Mouse (Mus musculus): ENCODE measurements at regions not wholly inside any gene's neighbourhood (a gene's known extent, or its start where the extent isn't known, plus 50 kb on each side); places are given as distances from the start of the nearest gene placed in this dataset.

DNA sequence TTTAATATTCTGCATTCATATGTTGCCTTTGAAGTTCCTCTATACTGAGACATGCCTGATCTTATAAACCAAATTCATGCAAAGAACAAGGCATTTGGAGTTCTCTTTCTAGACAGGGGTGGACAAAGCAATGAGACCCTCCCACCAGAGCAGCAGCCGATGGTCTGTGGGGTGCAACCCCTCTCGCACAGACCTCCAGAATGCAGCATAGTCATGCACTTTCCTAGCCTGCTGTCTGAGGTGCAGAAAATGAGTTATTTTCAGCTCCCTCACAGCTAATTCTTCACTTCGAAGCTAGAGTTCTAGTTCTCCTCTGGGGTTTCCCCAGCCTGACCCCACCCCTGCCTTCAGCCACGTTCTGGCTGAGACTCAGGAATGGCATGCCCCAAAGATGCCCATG is 288.6 kb upstream of the Pitx2 start:
- Histone ChIP-seq H3K4me2 (ENCODE audit: insufficient read depth, low read depth, poor library complexity, severe bottlenecking) (no peak overlapping the region), H3K36me3 (replicated peaks in 1 of 2; ENCODE audit: control insufficient read depth in 1 of 2, insufficient read depth in 1 of 2, low read length in 1 of 2) (no peaks in the 10 kb centered on the region), H3K27me3 (replicated peaks) (no peaks in the 10 kb centered on the region), H3K9me3 (replicated peaks; ENCODE audit: low read length) (peaks cover 35% of the 10 kb centered on the region), H3K4me3 (replicated peaks in 1 of 3; ENCODE audit: low read depth in 2 of 3, low read length in 2 of 3, poor library complexity in 1 of 3) (no peak overlapping the region), H3K79me2 (replicated peaks; ENCODE audit: control insufficient read depth, extremely low read depth, insufficient read depth, poor library complexity, severe bottlenecking) (no peaks in the 10 kb centered on the region), H3K27ac (ENCODE audit: insufficient read depth, low read depth) (no peak overlapping the region; the same call in 1 of the 2 replicates), H3K9ac (ENCODE audit: insufficient read depth, low read depth) (no peak overlapping the region), H3K4me1 (ENCODE audit: control insufficient read depth in 1 of 2, insufficient read depth in 2 of 2) (no peaks in the 10 kb centered on the region)
- DNase-seq (ENCODE audit: extremely low read depth) = no peak
- TF ChIP-seq ETS1 (conservative IDR thresholded peaks at IDR 0.05; ENCODE audit: low read depth, low read length) = no peak
- in situ Hi-C loops (cut with MboI; ENCODE audit: low pct_ligation_motif_present, low pct_unique_long_range_greater_than_20kb, low sequenced_read_pairs) = no loop called here
- dilution Hi-C loops (cut with MboI; ENCODE audit: extremely low pct_ligation_motif_present, extremely low pct_unique_long_range_greater_than_20kb, low sequenced_read_pairs) = no loop called here

DNA sequence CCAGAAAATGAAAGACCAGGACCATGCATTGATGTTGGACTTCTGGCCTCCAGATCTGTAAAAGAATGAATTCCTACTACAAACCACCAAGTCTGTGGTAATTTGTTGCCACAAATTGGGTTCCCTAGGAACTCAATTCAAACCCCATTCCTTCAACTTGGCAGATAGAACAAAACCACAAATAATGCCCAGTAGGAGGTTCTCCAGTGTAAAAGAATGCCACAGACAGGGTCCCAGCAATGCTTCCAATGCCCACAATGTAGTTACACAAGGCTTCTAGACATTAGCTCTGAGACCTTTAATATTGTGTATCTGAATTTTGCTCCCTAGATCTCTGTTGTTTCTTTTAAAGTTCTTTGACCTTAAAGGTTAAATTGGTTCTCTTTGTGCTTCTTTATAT is 278.2 kb upstream of the Pitx2 start:
- H3K9me3 ChIP-seq (replicated peaks; ENCODE audit: low read length) = peaks cover 47% of the 10 kb centered on the region
- dilution Hi-C loops (cut with MboI; ENCODE audit: extremely low pct_ligation_motif_present, extremely low pct_unique_long_range_greater_than_20kb, low sequenced_read_pairs) (no loop called here), in situ Hi-C loops (cut with MboI; ENCODE audit: low pct_ligation_motif_present, low pct_unique_long_range_greater_than_20kb, low sequenced_read_pairs) (no loop called here)
- no peaks in the 10 kb centered on the region for H3K27me3 ChIP-seq (replicated peaks)
- no peak overlapping the region for H3K4me2 ChIP-seq (ENCODE audit: insufficient read depth, low read depth, poor library complexity, severe bottlenecking)
- H3K9ac ChIP-seq (ENCODE audit: insufficient read depth, low read depth) = no peak overlapping the region
- no peak overlapping the region for H3K4me3 ChIP-seq (replicated peaks in 1 of 3; ENCODE audit: low read depth in 2 of 3, low read length in 2 of 3, poor library complexity in 1 of 3)
- no peaks in the 10 kb centered on the region for H3K79me2 ChIP-seq (replicated peaks; ENCODE audit: control insufficient read depth, extremely low read depth, insufficient read depth, poor library complexity, severe bottlenecking)
- TF ChIP-seq ZMIZ1 (IDR thresholded peaks at IDR 0.05; ENCODE audit: low read depth, low read length) (no peak), SMC3 (IDR thresholded peaks at IDR 0.05; ENCODE audit: low read depth, low read length) (no peak), ZNF384 (IDR thresholded peaks at IDR 0.05; ENCODE audit: low read depth, low read length) (no peak)
- DNase-seq (ENCODE audit: extremely low read depth) = no peak
- no peak overlapping the region for H3K27ac ChIP-seq (ENCODE audit: insufficient read depth, low read depth)
- no peaks in the 10 kb centered on the region for H3K4me1 ChIP-seq (ENCODE audit: control insufficient read depth in 1 of 2, insufficient read depth in 2 of 2)
- no peaks in the 10 kb centered on the region for H3K36me3 ChIP-seq (replicated peaks in 1 of 2; ENCODE audit: control insufficient read depth in 1 of 2, insufficient read depth in 1 of 2, low read length in 1 of 2)

DNA sequence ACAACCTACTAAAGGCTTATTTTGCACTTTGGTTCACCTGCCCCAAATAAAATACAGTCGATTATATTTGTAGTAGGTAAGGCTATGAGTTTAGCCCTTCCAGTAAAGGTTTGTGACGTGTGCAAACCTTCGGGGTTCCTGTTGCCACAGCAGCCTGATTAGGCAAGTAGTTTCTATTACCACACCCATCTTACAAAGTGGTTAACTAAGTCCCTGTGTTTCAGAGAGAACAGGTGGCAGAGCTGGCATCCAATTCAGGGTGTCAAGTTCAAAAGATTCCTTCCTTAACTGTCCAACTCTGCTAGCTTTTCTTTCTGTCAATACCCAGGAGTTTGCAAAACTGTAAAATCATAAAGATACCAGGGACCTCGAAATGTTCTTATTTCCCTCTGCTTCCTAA is 277.5 kb upstream of the Pitx2 start:
- Histone ChIP-seq H3K4me2 (ENCODE audit: insufficient read depth, low read depth, poor library complexity, severe bottlenecking) (no peak overlapping the region), H3K9me3 (replicated peaks; ENCODE audit: low read length) (peaks cover 48% of the 10 kb centered on the region), H3K27me3 (replicated peaks) (no peaks in the 10 kb centered on the region), H3K27ac (ENCODE audit: insufficient read depth, low read depth) (no peak overlapping the region), H3K9ac (ENCODE audit: insufficient read depth, low read depth) (no peak overlapping the region), H3K4me3 (replicated peaks in 1 of 3; ENCODE audit: low read depth in 2 of 3, low read length in 2 of 3, poor library complexity in 1 of 3) (no peak overlapping the region), H3K79me2 (replicated peaks; ENCODE audit: control insufficient read depth, extremely low read depth, insufficient read depth, poor library complexity, severe bottlenecking) (no peaks in the 10 kb centered on the region), H3K36me3 (replicated peaks in 1 of 2; ENCODE audit: control insufficient read depth in 1 of 2, insufficient read depth in 1 of 2, low read length in 1 of 2) (no peaks in the 10 kb centered on the region), H3K4me1 (ENCODE audit: control insufficient read depth in 1 of 2, insufficient read depth in 2 of 2) (no peaks in the 10 kb centered on the region)
- in situ Hi-C loops (cut with MboI; ENCODE audit: low pct_ligation_motif_present, low pct_unique_long_range_greater_than_20kb, low sequenced_read_pairs) = no loop called here
- no peak for DNase-seq (ENCODE audit: extremely low read depth)
- dilution Hi-C loops (cut with MboI; ENCODE audit: extremely low pct_ligation_motif_present, extremely low pct_unique_long_range_greater_than_20kb, low sequenced_read_pairs) = no loop called here
- no peak for TF ChIP-seq JUN (IDR thresholded peaks at IDR 0.05; ENCODE audit: insufficient read depth, low read depth, low read length)
- no peak for TF ChIP-seq USF1 (IDR thresholded peaks at IDR 0.05; ENCODE audit: low read depth, low read length)
- no peak for TF ChIP-seq ELF1 (IDR thresholded peaks at IDR 0.05; ENCODE audit: low read depth, low read length)
- no peak for TF ChIP-seq POLR2A (IDR thresholded peaks at IDR 0.05; ENCODE audit: low read depth, low read length)
- no peak for TF ChIP-seq ZMIZ1 (IDR thresholded peaks at IDR 0.05; ENCODE audit: low read depth, low read length)
- TF ChIP-seq TBP (conservative IDR thresholded peaks at IDR 0.05; ENCODE audit: low read depth, low read length) = no peak
- TF ChIP-seq MEF2A (IDR thresholded peaks at IDR 0.05; ENCODE audit: borderline replicate concordance, low read depth, low read length) = no peak
- no peak for TF ChIP-seq USF2 (conservative IDR thresholded peaks at IDR 0.05; ENCODE audit: low read depth, low read length)
- no peak for TF ChIP-seq EP300 (IDR thresholded peaks at IDR 0.05; ENCODE audit: low read length)
- no peak for TF ChIP-seq GABPA (IDR thresholded peaks at IDR 0.05; ENCODE audit: insufficient replicate concordance, low read depth, low read length)
- TF ChIP-seq UBTF (IDR thresholded peaks at IDR 0.05; ENCODE audit: low read depth, low read length) = no peak
- no peak for TF ChIP-seq ETS1 (conservative IDR thresholded peaks at IDR 0.05; ENCODE audit: low read depth, low read length)
- TF ChIP-seq NELFE (IDR thresholded peaks at IDR 0.05; ENCODE audit: low read depth, low read length) = no peak
- no peak for TF ChIP-seq SIN3A (IDR thresholded peaks at IDR 0.05; ENCODE audit: low read length)
- no peak for TF ChIP-seq HCFC1 (IDR thresholded peaks at IDR 0.05; ENCODE audit: low read depth, low read length)

All from CH12.LX (cell line).